Mouse (Mus musculus) stomach, postnatal 0 days (tissue): ENCODE results near the gene Hivep1. TPM values are rescaled to one million over a fixed set of nuclear protein-coding genes. Genes with fewer than 3 reads are reported as not detected.

Source experiments
- ATAC-seq: fragments of 200-750 bp; cut with Nextera tagmentation; 2 replicates; pipeline ENCODE4 v1.8.0; 2017; ENCODE audit not compliant: low FRiP score, low TSS enrichment
- DNase-seq: peaks from one replicate; pipeline ENCODE4 v3.0.0-alpha.2; 2016; ENCODE audit warnings: low spot score
- H3K27ac ChIP-seq: fragments of 300-500 bp; sonication (generic); replicated peaks from 2 replicates; pipeline ENCODE4 v1.5.1; 2014; ENCODE audit warnings: mild to moderate bottlenecking, control low read depth
- H3K27me3 ChIP-seq: fragments of 300-500 bp; sonication (generic); 2 replicates; pipeline ENCODE4 v1.6.1; 2014; ENCODE audit warnings: low read length; ENCODE audit not compliant: control insufficient read depth, insufficient read depth
- H3K36me3 ChIP-seq: fragments of 300-500 bp; sonication (generic); 2 replicates; pipeline ENCODE4 v1.6.1; 2014; ENCODE audit warnings: low read length, mixed read lengths; ENCODE audit not compliant: control insufficient read depth, insufficient read depth
- H3K4me1 ChIP-seq: fragments of 300-500 bp; sonication (generic); replicated peaks from 2 replicates; pipeline ENCODE4 v1.6.1; 2014; ENCODE audit warnings: antibody characterized with exemption; ENCODE audit not compliant: control insufficient read depth, insufficient read depth
- H3K4me2 ChIP-seq: fragments of 300-500 bp; sonication (generic); replicated peaks from 2 replicates; pipeline ENCODE4 v1.6.1; 2014; ENCODE audit warnings: low read depth, mild to moderate bottlenecking, control low read depth, moderate library complexity
- H3K4me3 ChIP-seq: fragments of 300-500 bp; sonication (generic); 2 replicates; pipeline ENCODE4 v1.5.1; 2014; ENCODE audit warnings: low read depth, low read length, control low read depth
- H3K9ac ChIP-seq: fragments of 300-500 bp; sonication (generic); 2 replicates; pipeline ENCODE4 v1.6.1; 2014; ENCODE audit warnings: mild to moderate bottlenecking, low read length, control low read depth, mixed read lengths
- H3K9me3 ChIP-seq: fragments of 300-500 bp; sonication (generic); 2 replicates; pipeline ENCODE4 v1.6.1; 2016; ENCODE audit warnings: low read length; ENCODE audit not compliant: control insufficient read depth
- CTCF ChIP-seq: IDR thresholded peaks from 2 replicates; pipeline ENCODE4 v1.5.1; 2016; ENCODE audit warnings: antibody characterized with exemption, low read depth, mild to moderate bottlenecking, moderate library complexity
- EP300 ChIP-seq: optimal IDR thresholded peaks from 2 replicates; pipeline ENCODE3; 2016; ENCODE audit warnings: antibody characterized with exemption
- WGBS: fragments of 180-500 bp; shearing (Covaris S2); extraction: QIAGEN DNeasy Blood & Tissue Kit; methylation state at CpG from one replicate; pipeline ENCODE4 v1.1.7; 2014; 5-methylcytosine and 5-hydroxymethylcytosine counted together
- polyA plus RNA-seq: library from polyadenylated mRNA; unstranded; fragments of >200 nt; fragmentation: Nextera tagmentation; extraction: Ambion mirVana; gene quantifications from 2 replicates; pipeline ENCODE4 v1.2.1, GENCODE M21; 2015

Hivep1 gene
- polyA plus RNA-seq, 1 experiment from 2014 or later = 4.6 TPM

GRCm38 (mm10) chr13:42110416-42110815 lies 58.6 kb downstream of the Hivep1 start:
- no peak for DNase-seq
- no peak for TF ChIP-seq EP300
- TF ChIP-seq CTCF = no peak
- Histone ChIP-seq H3K27me3 (no peaks in the 10 kb centered on the region), H3K36me3 (no peaks in the 10 kb centered on the region), H3K4me3 (no peak overlapping the region), H3K4me1 (no peaks in the 10 kb centered on the region), H3K9ac (no peak overlapping the region), H3K27ac (no peak overlapping the region), H3K9me3 (no peaks in the 10 kb centered on the region), H3K4me2 (no peak overlapping the region)
- ATAC-seq = no peak
- WGBS = 81% methylated on average over 3 of the region's 3 CpGs

GRCm38 (mm10) chr13:42112071-42112470 lies 60.2 kb downstream of the Hivep1 start:
- 80% methylated on average over 6 of the region's 6 CpGs for WGBS
- Histone ChIP-seq H3K36me3 (no peaks in the 10 kb centered on the region), H3K9me3 (no peaks in the 10 kb centered on the region), H3K27me3 (no peaks in the 10 kb centered on the region), H3K4me3 (no peak overlapping the region), H3K4me1 (no peaks in the 10 kb centered on the region), H3K27ac (no peak overlapping the region), H3K9ac (no peak overlapping the region), H3K4me2 (no peak overlapping the region)
- ATAC-seq (no peak), DNase-seq (no peak)
- TF ChIP-seq EP300 = no peak
- TF ChIP-seq CTCF = no peak

- H3K4me1 ChIP-seq = no peaks in the 10 kb centered on the region
- H3K9ac ChIP-seq = no peak overlapping the region
- H3K4me2 ChIP-seq = no peak overlapping the region
- no peaks in the 10 kb centered on the region for H3K27me3 ChIP-seq
- no peaks in the 10 kb centered on the region for H3K36me3 ChIP-seq
- H3K27ac ChIP-seq = no peak overlapping the region
- no peak for DNase-seq
- WGBS = 63% methylated on average over 5 of the region's 5 CpGs
- TF ChIP-seq CTCF = no peak
- no peak for TF ChIP-seq EP300
- H3K9me3 ChIP-seq = no peaks in the 10 kb centered on the region
- no peak overlapping the region for H3K4me3 ChIP-seq
- no peak for ATAC-seq
Measured at GRCm38 (mm10) chr13:42112748-42113147, 60.9 kb downstream of the Hivep1 start.

GRCm38 (mm10) chr13:42113601-42114000 lies 61.8 kb downstream of the Hivep1 start:
- Histone ChIP-seq H3K27me3 (no peaks in the 10 kb centered on the region), H3K36me3 (no peaks in the 10 kb centered on the region), H3K4me1 (no peaks in the 10 kb centered on the region), H3K27ac (no peak overlapping the region), H3K9ac (no peak overlapping the region), H3K9me3 (no peaks in the 10 kb centered on the region), H3K4me3 (no peak overlapping the region), H3K4me2 (no peak overlapping the region)
- no peak for TF ChIP-seq CTCF
- TF ChIP-seq EP300 = no peak
- WGBS = 90% methylated on average over 7 of the region's 7 CpGs
- 0 out of 2 replicates have a peak, but pooled peaks have one; percentile 29 for ATAC-seq
- DNase-seq = no peak

GRCm38 (mm10) chr13:42116301-42116700 lies 64.5 kb downstream of the Hivep1 start:
- H3K9me3 ChIP-seq = no peaks in the 10 kb centered on the region
- DNase-seq = no peak
- H3K9ac ChIP-seq = no peak overlapping the region
- WGBS = 81% methylated on average over 6 of the region's 6 CpGs
- ATAC-seq = no peak
- no peaks in the 10 kb centered on the region for H3K27me3 ChIP-seq
- H3K36me3 ChIP-seq = no peaks in the 10 kb centered on the region
- no peak overlapping the region for H3K27ac ChIP-seq
- H3K4me1 ChIP-seq = no peaks in the 10 kb centered on the region
- H3K4me3 ChIP-seq = no peak overlapping the region
- no peak for TF ChIP-seq EP300
- no peak for TF ChIP-seq CTCF
- H3K4me2 ChIP-seq = no peak overlapping the region

GRCm38 (mm10) chr13:42119062-42119461 lies 67.2 kb downstream of the Hivep1 start:
- Histone ChIP-seq H3K4me2 (no peak overlapping the region), H3K9ac (no peak overlapping the region), H3K27ac (no peak overlapping the region), H3K36me3 (no peaks in the 10 kb centered on the region), H3K9me3 (no peaks in the 10 kb centered on the region), H3K27me3 (no peaks in the 10 kb centered on the region), H3K4me3 (no peak overlapping the region), H3K4me1 (no peaks in the 10 kb centered on the region)
- 88% methylated on average over 2 of the region's 2 CpGs for WGBS
- no peak for DNase-seq
- TF ChIP-seq CTCF = no peak
- ATAC-seq = no peak
